In the genomic region with DNA sequence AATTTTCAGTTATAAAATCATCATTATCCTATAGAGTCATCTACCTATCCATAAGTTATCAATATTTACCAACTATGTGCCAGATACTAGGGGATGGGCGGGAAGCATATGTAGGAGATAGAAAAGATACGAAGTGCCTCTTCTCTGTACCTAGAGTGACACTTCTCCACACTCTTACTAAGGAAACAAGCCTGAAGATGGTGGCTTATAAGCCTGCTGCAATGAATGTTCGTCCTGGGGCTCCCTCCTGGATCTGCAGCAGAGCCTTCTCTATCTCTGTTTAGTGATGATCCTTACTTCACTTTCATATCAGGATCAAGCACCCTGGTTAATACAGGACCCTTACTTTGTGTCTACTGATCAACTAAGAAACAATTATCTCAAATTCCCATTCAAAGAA, we compare ENCODE assay signal across 26 mouse cellular contexts.
DNase-seq lines count a peak whose midpoint lies in the region; ATAC-seq and TF ChIP-seq lines count a peak whose summit lies in the region.
"Had no signal": no experiment of that assay in that cellular context is flagged by ENCODE, and none has a peak within 500 bp of the region (broad histone marks: within the 10 kb centered on the region; RNA-seq: fewer than 3 reads in every experiment).

No protein-coding gene starts in this region.

- TF ChIP-seq CTCF in liver, postnatal 0 days (IDR thresholded peaks at IDR 0.05; ENCODE audit: low read depth), result no peak
- no peak for TF ChIP-seq CTCF in liver, embryonic 14.5 days (IDR thresholded peaks at IDR 0.05; ENCODE audit: low read depth)
- no peak for TF ChIP-seq CTCF in forebrain, postnatal 0 days (IDR thresholded peaks at IDR 0.05; ENCODE audit: low read depth)

- H3K4me2 ChIP-seq in liver, embryonic 11.5 days, result no peak overlapping the region
- no peak overlapping the region for H3K4me2 ChIP-seq in liver, postnatal 0 days (ENCODE audit: low read depth, low read length)
- no peak overlapping the region for H3K4me2 ChIP-seq in liver, embryonic 14.5 days (ENCODE audit: low read depth)
- no peak overlapping the region for H3K4me2 ChIP-seq in liver, embryonic 16.5 days (ENCODE audit: low read depth, low read length)
- H3K4me2 ChIP-seq in forebrain, postnatal 0 days (ENCODE audit: low read depth), result no peak overlapping the region
- H3K4me2 ChIP-seq: embryonic facial prominence, embryonic 12.5 days; forebrain, embryonic 13.5 days; forebrain, embryonic 15.5 days had no signal

- DNase-seq in liver, embryonic 11.5 days (ENCODE audit: low spot score), result no peak
- no peak for DNase-seq in liver, postnatal 0 days
- DNase-seq in c-Kit-positive CD71-positive TER-119-positive erythroid progenitor cells, embryonic 14.5 days (ENCODE audit: low spot score), result peak; percentile 18
- DNase-seq in liver, embryonic 14.5 days (ENCODE audit: low read depth in 3 of 3, low spot score in 3 of 3), result no peak
- DNase-seq in ovary, postnatal 14 days (ENCODE audit: low spot score), result no peak
- no peak for DNase-seq in lung, postnatal 10 days
- no peak for DNase-seq in forebrain, postnatal 0 days
- DNase-seq: adrenal gland, adult 8-10 months; adrenal gland, postnatal 14 days; adrenal gland, postnatal 36 days; B cell, adult 2 months; cerebellum, adult 11 months; cerebellum, adult 2 months; cerebellum, adult 9-10 months; cerebellum, postnatal 10 days; cerebellum, postnatal 25 days had no signal

- peak; percentile 53 for ATAC-seq in liver, embryonic 11.5 days (replicated peaks; ENCODE audit: low FRiP score)
- ATAC-seq in liver, postnatal 0 days, result no peak
- ATAC-seq in liver, embryonic 14.5 days (ENCODE audit: insufficient read depth), result peak; percentile 61
- peak; percentile 60 for ATAC-seq in liver, embryonic 16.5 days (ENCODE audit: low read depth)
- ATAC-seq in forebrain, postnatal 0 days, result no peak
- ATAC-seq: activated CD4-positive, CD25-positive, alpha-beta regulatory T cell, adult 4 months; CD4-positive, CD25-positive, alpha-beta regulatory T cell, adult 4 months; forebrain, embryonic 13.5 days; forebrain, embryonic 15.5 days; Patski had no signal

- no peaks in the 10 kb centered on the region for H3K9me3 ChIP-seq in liver, embryonic 11.5 days (ENCODE audit: control insufficient read depth, low read length)
- no peaks in the 10 kb centered on the region for H3K9me3 ChIP-seq in liver, postnatal 0 days (ENCODE audit: low read length)
- no peaks in the 10 kb centered on the region for H3K9me3 ChIP-seq in liver, embryonic 14.5 days (ENCODE audit: control insufficient read depth, low read length)
- H3K9me3 ChIP-seq in liver, embryonic 16.5 days (replicated peaks; ENCODE audit: control insufficient read depth, low read length), result no peaks in the 10 kb centered on the region
- H3K9me3 ChIP-seq in forebrain, postnatal 0 days (ENCODE audit: low read length), result no peaks in the 10 kb centered on the region
- H3K9me3 ChIP-seq: embryonic facial prominence, embryonic 10.5 days; embryonic facial prominence, embryonic 12.5 days; forebrain, embryonic 13.5 days; forebrain, embryonic 15.5 days; G1E had no signal

- H3K4me1 ChIP-seq in liver, embryonic 11.5 days (replicated peaks; ENCODE audit: control insufficient read depth, insufficient read depth, low read length), result no peaks in the 10 kb centered on the region; the same call in 1 of the 2 replicates
- no peaks in the 10 kb centered on the region for H3K4me1 ChIP-seq in liver, postnatal 0 days (ENCODE audit: insufficient read depth)
- peaks cover 0 to 16% of the 10 kb centered on the region in 2 experiments for H3K4me1 ChIP-seq in liver, embryonic 14.5 days (replicated peaks; ENCODE audit: control insufficient read depth in 2 of 2, insufficient read depth in 2 of 2, low read length in 1 of 2)
- peaks cover 3% of the 10 kb centered on the region; the same call in 1 of the 2 replicates for H3K4me1 ChIP-seq in liver, embryonic 16.5 days (ENCODE audit: control insufficient read depth, low read depth, low read length)
- H3K4me1 ChIP-seq in forebrain, postnatal 0 days (ENCODE audit: insufficient read depth), result no peaks in the 10 kb centered on the region
- H3K4me1 ChIP-seq: embryonic facial prominence, embryonic 10.5 days; embryonic facial prominence, embryonic 12.5 days; forebrain, embryonic 13.5 days; forebrain, embryonic 15.5 days had no signal

- H3K27me3 ChIP-seq in liver, embryonic 11.5 days (replicated peaks; ENCODE audit: control insufficient read depth, insufficient read depth, low read length), result no peaks in the 10 kb centered on the region
- no peaks in the 10 kb centered on the region for H3K27me3 ChIP-seq in liver, postnatal 0 days (ENCODE audit: insufficient read depth, low read length)
- H3K27me3 ChIP-seq in liver, embryonic 14.5 days (ENCODE audit: control insufficient read depth, insufficient read depth, low read length), result no peaks in the 10 kb centered on the region
- no peaks in the 10 kb centered on the region for H3K27me3 ChIP-seq in liver, embryonic 16.5 days (ENCODE audit: control insufficient read depth, insufficient read depth, low read depth, low read length)
- no peaks in the 10 kb centered on the region for H3K27me3 ChIP-seq in forebrain, postnatal 0 days (ENCODE audit: insufficient read depth, low read length)
- H3K27me3 ChIP-seq: CH12.LX; embryonic facial prominence, embryonic 12.5 days; forebrain, embryonic 13.5 days; forebrain, embryonic 15.5 days; Patski had no signal

- H3K27ac ChIP-seq in liver, embryonic 11.5 days (ENCODE audit: low read depth, low read length), result peak overlapping the region; percentile 55; the same call in 1 of the 2 replicates
- no peak overlapping the region for H3K27ac ChIP-seq in liver, postnatal 0 days (ENCODE audit: low read depth)
- no peak overlapping the region; the same call in 1 of the 2 replicates for H3K27ac ChIP-seq in liver, embryonic 14.5 days
- peak overlapping the region; percentile 57 for H3K27ac ChIP-seq in liver, embryonic 16.5 days (ENCODE audit: low read length)
- H3K27ac ChIP-seq in forebrain, postnatal 0 days (ENCODE audit: low read depth, low read length), result no peak overlapping the region
- H3K27ac ChIP-seq: embryonic facial prominence, embryonic 10.5 days; embryonic facial prominence, embryonic 12.5 days; forebrain, embryonic 13.5 days; forebrain, embryonic 15.5 days had no signal

- H3K4me3 ChIP-seq in liver, embryonic 11.5 days (ENCODE audit: low read depth, low read length), result no peak overlapping the region
- no peak overlapping the region for H3K4me3 ChIP-seq in liver, postnatal 0 days (ENCODE audit: low read depth, low read length)
- H3K4me3 ChIP-seq in liver, embryonic 14.5 days (ENCODE audit: insufficient read depth in 1 of 2, low read depth in 2 of 2, low read length in 2 of 2), result no peak overlapping the region
- no peak overlapping the region for H3K4me3 ChIP-seq in liver, embryonic 16.5 days (ENCODE audit: low read depth, low read length)
- H3K4me3 ChIP-seq in forebrain, postnatal 0 days (ENCODE audit: low read depth, low read length), result no peak overlapping the region
- H3K4me3 ChIP-seq: embryonic facial prominence, embryonic 10.5 days; embryonic facial prominence, embryonic 12.5 days; forebrain, embryonic 13.5 days; forebrain, embryonic 15.5 days had no signal

- peaks cover 24% of the 10 kb centered on the region; the same call in 1 of the 2 replicates for H3K36me3 ChIP-seq in liver, embryonic 11.5 days (ENCODE audit: control insufficient read depth, insufficient read depth, low read length)
- H3K36me3 ChIP-seq in liver, postnatal 0 days (replicated peaks; ENCODE audit: insufficient read depth, low read length), result peaks cover 51% of the 10 kb centered on the region
- peaks cover 26% of the 10 kb centered on the region for H3K36me3 ChIP-seq in liver, embryonic 14.5 days (replicated peaks; ENCODE audit: control insufficient read depth, insufficient read depth, low read depth)
- peaks cover 16% of the 10 kb centered on the region for H3K36me3 ChIP-seq in liver, embryonic 16.5 days (ENCODE audit: control insufficient read depth, insufficient read depth)
- peaks cover 59% of the 10 kb centered on the region for H3K36me3 ChIP-seq in forebrain, postnatal 0 days (ENCODE audit: insufficient read depth)

- H3K9ac ChIP-seq in liver, embryonic 11.5 days (ENCODE audit: low read depth, low read length), result no peak overlapping the region
- H3K9ac ChIP-seq in liver, postnatal 0 days (replicated peaks), result no peak overlapping the region
- H3K9ac ChIP-seq in liver, embryonic 14.5 days (replicated peaks), result no peak overlapping the region
- no peak overlapping the region for H3K9ac ChIP-seq in liver, embryonic 16.5 days (ENCODE audit: low read depth, low read length)
- H3K9ac ChIP-seq in forebrain, postnatal 0 days, result no peak overlapping the region
- H3K9ac ChIP-seq: embryonic facial prominence, embryonic 12.5 days; forebrain, embryonic 13.5 days; forebrain, embryonic 15.5 days had no signal

- no peak for TF ChIP-seq EP300 in liver, postnatal 0 days (IDR thresholded peaks at IDR 0.05; ENCODE audit: low read depth)
- TF ChIP-seq EP300 in liver, embryonic 14.5 days (IDR thresholded peaks at IDR 0.05; ENCODE audit: low read depth), result 0 out of 2 replicates have a peak, but pooled peaks have one; percentile 2

- 92% methylated on average over 3 of the region's 3 CpGs for WGBS in liver, embryonic 11.5 days
- WGBS in liver, postnatal 0 days (ENCODE audit: insufficient replicate concordance), result 81% methylated on average over 3 of the region's 3 CpGs
- WGBS in liver, embryonic 14.5 days (ENCODE audit: insufficient replicate concordance), result 42% methylated on average over 3 of the region's 3 CpGs
- WGBS in liver, embryonic 16.5 days (ENCODE audit: insufficient replicate concordance), result 44% methylated on average over 3 of the region's 3 CpGs
- WGBS in forebrain, postnatal 0 days, result 95% methylated on average over 3 of the region's 3 CpGs

Comparison
In these comparisons a context has a peak if more than half of its experiments do, and no peak if none do; other contexts are left out.
1. ATAC-seq: peak in liver, embryonic 11.5 days (single experiment), liver, embryonic 14.5 days (single experiment) and liver, embryonic 16.5 days (single experiment); none in liver, postnatal 0 days (single experiment) and forebrain, postnatal 0 days (single experiment).
2. H3K27ac ChIP-seq: peak in liver, embryonic 11.5 days (single experiment) and liver, embryonic 16.5 days (single experiment); none in liver, postnatal 0 days (single experiment), liver, embryonic 14.5 days (single experiment) and forebrain, postnatal 0 days (single experiment).